Mouse (Mus musculus): ENCODE results near the gene Apof.

Gene Apof

GRCm38 (mm10) chr10:128298243-128298642 lies 29.8 kb downstream of the Apof start:
- DNase-seq (ENCODE audit: low spot score in 2 of 2) = no peak

GRCm38 (mm10) chr10:128298702-128299171 lies 30.3 kb downstream of the Apof start, which contains the start of gene Il23a:
Gene Il23a (minus strand): TSS chr10:128298752.
- no peak for DNase-seq (ENCODE audit: low spot score in 2 of 2)

DNA sequence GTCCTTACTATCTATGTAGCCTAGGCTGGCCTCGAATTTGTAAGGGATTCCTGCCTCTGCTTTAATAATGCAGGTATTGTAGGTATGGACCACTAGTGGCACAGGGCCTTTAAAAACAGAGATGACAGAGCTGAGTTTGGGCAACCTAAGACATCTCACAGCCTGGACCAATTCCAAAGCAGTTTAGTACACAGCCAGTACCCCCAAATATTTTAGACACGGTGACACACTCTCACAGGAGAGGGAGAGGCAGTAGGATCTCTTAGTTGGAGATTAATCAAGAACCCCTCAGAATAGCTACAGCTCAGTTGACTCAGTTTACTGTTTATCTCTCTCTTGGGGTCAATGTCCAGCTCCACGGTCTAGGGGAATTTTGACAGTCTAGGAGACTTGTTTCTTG lies 33.9 kb downstream of the Apof start:
- no peak for DNase-seq (ENCODE audit: low spot score in 2 of 2)

GRCm38 (mm10) chr10:128302785-128303125 lies 34.3 kb downstream of the Apof start:
- no peak for DNase-seq (ENCODE audit: low spot score in 2 of 2)

DNA sequence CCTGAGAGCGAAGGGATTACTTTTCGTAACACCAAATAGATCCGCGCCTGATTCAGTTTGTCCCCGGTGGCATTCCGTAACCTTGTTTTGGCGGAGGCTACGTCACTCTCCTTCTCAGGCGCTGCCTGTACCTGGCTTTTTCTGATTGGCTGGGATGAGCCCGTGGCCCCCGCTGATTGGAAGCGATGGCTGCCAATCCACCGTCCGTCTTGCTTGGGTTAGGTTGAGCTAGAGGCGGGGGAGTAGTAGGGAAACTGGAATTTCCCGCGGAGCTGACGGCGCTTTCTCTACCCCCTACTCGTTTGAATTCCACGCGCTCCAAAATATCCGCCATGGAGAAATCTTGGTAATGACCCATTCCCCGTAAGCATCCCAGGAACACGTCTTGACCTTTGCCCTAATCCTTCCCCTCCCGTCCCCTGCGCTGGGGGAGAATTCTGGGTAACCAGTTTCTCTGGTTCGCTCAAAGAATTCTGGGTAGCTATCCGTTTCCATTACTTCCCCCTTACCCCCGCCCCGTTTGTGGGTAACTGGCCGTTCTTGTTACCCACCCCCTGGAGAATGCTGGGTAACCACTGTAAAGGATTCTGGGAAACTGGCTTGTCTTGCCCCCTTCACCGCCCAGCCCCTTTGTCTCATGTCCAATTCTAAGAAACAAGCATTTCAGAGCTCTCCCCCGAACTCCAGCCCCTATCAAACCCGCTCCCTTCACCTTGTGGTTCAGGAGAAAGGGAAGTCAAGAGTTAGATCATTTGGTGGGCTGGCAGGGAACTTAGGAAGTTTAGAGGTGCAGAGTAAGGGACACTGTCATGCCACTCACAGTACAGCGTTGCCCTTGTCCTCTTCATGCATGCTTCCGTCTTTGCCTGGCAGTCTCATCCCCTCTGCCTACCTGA lies 34.9 kb downstream of the Apof start, which contains the start of gene Pan2:
Gene Pan2, plus strand, starts transcription at position 210 of the 896 bp plus-strand sequence.
- peak; percentile 99 for DNase-seq (ENCODE audit: low spot score in 2 of 2)

- no peak for DNase-seq (ENCODE audit: low spot score in 2 of 2)
Measured at GRCm38 (mm10) chr10:128309654-128310053, 41.2 kb downstream of the Apof start.

DNA sequence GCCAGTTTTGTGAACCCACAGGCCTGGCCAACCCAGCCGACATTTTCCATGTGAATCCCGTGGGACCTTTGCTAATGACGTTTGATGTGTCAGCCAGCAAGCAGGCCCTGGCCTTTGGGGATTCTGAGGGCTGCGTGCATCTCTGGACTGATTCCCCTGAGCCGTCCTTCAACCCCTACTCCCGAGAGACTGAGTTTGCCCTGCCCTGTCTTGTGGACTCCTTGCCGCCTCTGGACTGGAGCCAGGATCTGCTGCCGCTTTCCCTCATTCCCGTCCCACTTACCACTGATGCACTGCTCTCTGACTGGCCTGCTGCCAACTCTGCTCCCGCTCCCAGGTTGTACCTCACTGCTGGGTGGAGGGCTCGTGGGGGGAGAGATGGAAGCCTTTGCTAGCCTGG lies 41.7 kb downstream of the Apof start:
- no peak for DNase-seq (ENCODE audit: low spot score in 2 of 2)

GRCm38 (mm10) chr10:128310902-128311301 lies 42.4 kb downstream of the Apof start:
- no peak for DNase-seq (ENCODE audit: low spot score in 2 of 2)

GRCm38 (mm10) chr10:128315578-128315977 lies 47.1 kb downstream of the Apof start:
- no peak for DNase-seq (ENCODE audit: low spot score in 2 of 2)
